Mouse (Mus musculus) Muller cell, postnatal 12 days (primary cell): ENCODE data around the gene Art3.

ENCODE experiments used
- DNase-seq: peaks from one replicate; pipeline ENCODE4 v3.0.0-alpha.2; 2015; ENCODE audit errors: inconsistent ontology term

The Art3 gene

GRCm38 (mm10) chr5:92331635-92332338 lies at the start of gene Art3:
TSS of gene Art3 (plus strand) at chr5:92331827.
- DNase-seq = no peak

- DNase-seq = peak; percentile 82
Observed at GRCm38 (mm10) chr5:92282571-92282970, 49.1 kb upstream of the Art3 start.

- DNase-seq = no peak
Observed at GRCm38 (mm10) chr5:92283107-92283506, 48.5 kb upstream of the Art3 start.

- no peak for DNase-seq
Observed at GRCm38 (mm10) chr5:92287840-92288239, 43.8 kb upstream of the Art3 start.

- DNase-seq = no peak
Observed at GRCm38 (mm10) chr5:92291652-92292414, 39.8 kb upstream of the Art3 start.

- DNase-seq = no peak
Observed at GRCm38 (mm10) chr5:92294525-92294924, 37.1 kb upstream of the Art3 start.

- DNase-seq = no peak
Observed at GRCm38 (mm10) chr5:92302149-92302840, 29.3 kb upstream of the Art3 start.

- no peak for DNase-seq
Observed at GRCm38 (mm10) chr5:92304291-92304690, 27.3 kb upstream of the Art3 start.

GRCm38 (mm10) chr5:92309681-92310511 lies 21.7 kb upstream of the Art3 start, which contains the start of gene Sdad1:
TSS of gene Sdad1 (minus strand) at chr5:92310479.
- peak; percentile 89 for DNase-seq

GRCm38 (mm10) chr5:92312046-92312715 lies 19.4 kb upstream of the Art3 start:
- peak; percentile 60 for DNase-seq

GRCm38 (mm10) chr5:92313776-92314175 lies 17.9 kb upstream of the Art3 start:
- DNase-seq = no peak

GRCm38 (mm10) chr5:92318119-92318518 lies 13.5 kb upstream of the Art3 start:
- no peak for DNase-seq

- DNase-seq = no peak
Observed at GRCm38 (mm10) chr5:92318596-92318995, 13.0 kb upstream of the Art3 start.

- DNase-seq = no peak
Observed at GRCm38 (mm10) chr5:92321631-92322400, 9.8 kb upstream of the Art3 start.

GRCm38 (mm10) chr5:92322612-92323011 lies 9.0 kb upstream of the Art3 start:
- no peak for DNase-seq

- peak; percentile 13 for DNase-seq
Observed at GRCm38 (mm10) chr5:92323264-92323663, 8.4 kb upstream of the Art3 start.

- DNase-seq = no peak
Observed at GRCm38 (mm10) chr5:92327367-92327766, 4.3 kb upstream of the Art3 start.

- DNase-seq = no peak
Observed at GRCm38 (mm10) chr5:92327929-92328328, 3.7 kb upstream of the Art3 start, which contains the start of gene Cxcl9. TSS of gene Cxcl9 (minus strand) at chr5:92328079.

- no peak for DNase-seq
Observed at GRCm38 (mm10) chr5:92331122-92331521, 505 bp upstream of the Art3 start.

GRCm38 (mm10) chr5:92332359-92332840 lies 773 bp downstream of the Art3 start:
- DNase-seq = peak; percentile 16
